In the genomic region with DNA sequence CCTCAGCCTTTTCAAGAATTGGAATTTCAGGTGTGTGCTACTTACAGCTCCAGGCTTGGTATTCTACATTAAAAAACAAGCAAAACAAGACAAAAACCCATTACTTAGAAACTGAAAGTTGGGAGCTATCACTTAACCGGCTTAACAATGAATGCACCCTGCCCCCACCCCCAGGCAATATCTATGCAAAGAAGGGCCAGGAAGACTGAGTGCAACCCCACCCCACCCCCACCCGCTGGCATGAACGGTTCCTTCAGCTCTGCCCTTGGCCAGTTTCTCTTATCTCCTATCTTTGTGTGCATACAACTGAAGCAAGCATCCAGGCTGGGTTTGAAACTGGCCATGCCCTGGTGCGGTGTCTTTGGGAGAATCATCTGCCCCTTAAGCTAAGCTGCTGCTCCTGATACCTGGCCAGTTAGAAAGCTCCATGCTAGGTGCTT, we compare ENCODE assay signal across 11 mouse cellular contexts. TPM values are rescaled to one million over a fixed set of nuclear protein-coding genes. Genes with fewer than 3 reads are reported as not detected.
A peak's percentile ranks its signal among the peaks of the same experiment; 100 is the strongest.
DNase-seq lines count a peak whose midpoint lies in the region; ATAC-seq and TF ChIP-seq lines count a peak whose summit lies in the region.
"Had no signal": no experiment of that assay in that cellular context is flagged by ENCODE, and none has a peak within 500 bp of the region (broad histone marks: within the 10 kb centered on the region; RNA-seq: fewer than 3 reads in every experiment).

No protein-coding gene starts in this region.

- 26% methylated on average over 4 of the region's 4 CpGs for WGBS in kidney, embryonic 14.5 days
- WGBS in liver, embryonic 14.5 days (ENCODE audit: insufficient replicate concordance): 3% methylated on average over 4 of the region's 4 CpGs
- 30% methylated on average over 4 of the region's 4 CpGs for WGBS in midbrain, embryonic 14.5 days

- peak; percentile 6 for DNase-seq in kidney, adult 11 months
- DNase-seq in ES-CJ7 (ENCODE audit: low read depth, low spot score): peak; percentile 95
- DNase-seq in liver, embryonic 14.5 days (ENCODE audit: low read depth in 3 of 3, low spot score in 3 of 3): peak; percentile 69 to 71 (median 70)
- no peak for DNase-seq in midbrain, embryonic 14.5 days
- DNase-seq in right cerebral cortex, postnatal 4 days: no peak
- DNase-seq in thymus, postnatal 0 days (ENCODE audit: low spot score): no peak

- no peak overlapping the region for H3K4me3 ChIP-seq in kidney, embryonic 14.5 days (ENCODE audit: low read length)
- peak overlapping the region; percentile 46 to 48 for H3K4me3 ChIP-seq in liver, embryonic 14.5 days (ENCODE audit: insufficient read depth in 1 of 2, low read depth in 2 of 2, low read length in 2 of 2)
- H3K4me3 ChIP-seq in midbrain, embryonic 14.5 days (replicated peaks; ENCODE audit: low read depth, low read length): no peak overlapping the region
- H3K4me3 ChIP-seq: forebrain, embryonic 15.5 days; hindbrain, embryonic 10.5 days; neural tube, embryonic 12.5 days had no signal

- no peaks in the 10 kb centered on the region for H3K36me3 ChIP-seq in kidney, embryonic 14.5 days (ENCODE audit: control insufficient read depth, insufficient read depth, low read length)
- no peaks in the 10 kb centered on the region for H3K36me3 ChIP-seq in liver, embryonic 14.5 days (replicated peaks; ENCODE audit: control insufficient read depth, insufficient read depth, low read depth)
- no peaks in the 10 kb centered on the region for H3K36me3 ChIP-seq in midbrain, embryonic 14.5 days (ENCODE audit: control insufficient read depth, insufficient read depth, low read length)
- H3K36me3 ChIP-seq: forebrain, embryonic 15.5 days; hindbrain, embryonic 10.5 days; neural tube, embryonic 12.5 days had no signal

- H3K9ac ChIP-seq in kidney, embryonic 14.5 days (ENCODE audit: low read depth, low read length): no peak overlapping the region
- peak overlapping the region; percentile 58 for H3K9ac ChIP-seq in liver, embryonic 14.5 days (replicated peaks)
- H3K9ac ChIP-seq in midbrain, embryonic 14.5 days (replicated peaks; ENCODE audit: low read length): no peak overlapping the region
- H3K9ac ChIP-seq: forebrain, embryonic 15.5 days; neural tube, embryonic 12.5 days had no signal

- peak; percentile 85 for TF ChIP-seq EP300 in liver, embryonic 14.5 days (IDR thresholded peaks at IDR 0.05; ENCODE audit: low read depth)

- no peaks in the 10 kb centered on the region for H3K27me3 ChIP-seq in kidney, embryonic 14.5 days (ENCODE audit: control insufficient read depth, insufficient read depth, low read length)
- no peaks in the 10 kb centered on the region for H3K27me3 ChIP-seq in liver, embryonic 14.5 days (ENCODE audit: control insufficient read depth, insufficient read depth, low read length)
- no peaks in the 10 kb centered on the region for H3K27me3 ChIP-seq in midbrain, embryonic 14.5 days (ENCODE audit: control insufficient read depth, insufficient read depth, low read length)
- H3K27me3 ChIP-seq: forebrain, embryonic 15.5 days; neural tube, embryonic 12.5 days had no signal

- no peak overlapping the region for H3K27ac ChIP-seq in kidney, embryonic 14.5 days (ENCODE audit: low read depth, low read length)
- H3K27ac ChIP-seq in liver, embryonic 14.5 days: peak overlapping the region; percentile 70
- H3K27ac ChIP-seq in midbrain, embryonic 14.5 days (replicated peaks; ENCODE audit: low read depth, low read length): no peak overlapping the region
- H3K27ac ChIP-seq: forebrain, embryonic 15.5 days; hindbrain, embryonic 10.5 days; neural tube, embryonic 12.5 days had no signal

- H3K4me2 ChIP-seq in kidney, embryonic 14.5 days (replicated peaks; ENCODE audit: low read depth, low read length): no peak overlapping the region
- peak overlapping the region; percentile 78 for H3K4me2 ChIP-seq in liver, embryonic 14.5 days (ENCODE audit: low read depth)
- no peak overlapping the region for H3K4me2 ChIP-seq in midbrain, embryonic 14.5 days (ENCODE audit: low read length)
- H3K4me2 ChIP-seq: forebrain, embryonic 15.5 days; neural tube, embryonic 12.5 days had no signal

- H3K4me1 ChIP-seq in kidney, embryonic 14.5 days (ENCODE audit: control insufficient read depth, insufficient read depth, low read length): peaks cover 4% of the 10 kb centered on the region; the same call in 1 of the 2 replicates
- peaks cover 22 to 45% of the 10 kb centered on the region in 2 experiments for H3K4me1 ChIP-seq in liver, embryonic 14.5 days (replicated peaks; ENCODE audit: control insufficient read depth in 2 of 2, insufficient read depth in 2 of 2, low read length in 1 of 2)
- H3K4me1 ChIP-seq in midbrain, embryonic 14.5 days (ENCODE audit: control insufficient read depth, insufficient read depth, low read length): no peaks in the 10 kb centered on the region
- H3K4me1 ChIP-seq: forebrain, embryonic 15.5 days; neural tube, embryonic 12.5 days had no signal

- ATAC-seq in kidney, embryonic 14.5 days (ENCODE audit: low FRiP score, low TSS enrichment): no peak
- ATAC-seq in common myeloid progenitor, adult 5-6 weeks (replicated peaks; ENCODE audit: low read depth, poor library complexity, severe bottlenecking): peak; percentile 54
- peak; percentile 90 for ATAC-seq in liver, embryonic 14.5 days (ENCODE audit: insufficient read depth)
- no peak for ATAC-seq in midbrain, embryonic 14.5 days (ENCODE audit: low FRiP score, low TSS enrichment)
- ATAC-seq: forebrain, embryonic 15.5 days had no signal

- TF ChIP-seq CTCF in liver, embryonic 14.5 days (IDR thresholded peaks at IDR 0.05; ENCODE audit: low read depth): no peak

- no peaks in the 10 kb centered on the region for H3K9me3 ChIP-seq in kidney, embryonic 14.5 days (ENCODE audit: control insufficient read depth, low read length)
- H3K9me3 ChIP-seq in liver, embryonic 14.5 days (ENCODE audit: control insufficient read depth, low read length): no peaks in the 10 kb centered on the region
- H3K9me3 ChIP-seq in midbrain, embryonic 14.5 days (ENCODE audit: control insufficient read depth, low read length): no peaks in the 10 kb centered on the region
- H3K9me3 ChIP-seq: forebrain, embryonic 15.5 days; hindbrain, embryonic 10.5 days; neural tube, embryonic 12.5 days had no signal

RNA-seq across cellular contexts. Expression of a gene that starts 11.2 kb away (rescaled TPM):
- polyA plus RNA-seq in kidney, embryonic 14.5 days (2014; fragmentation: Nextera tagmentation; extraction: Ambion mirVana): 2.7 and 4.2 TPM in 2 replicates
- 10.8 and 14.9 TPM in 2 replicates for total RNA-seq in common myeloid progenitor, adult 5-6 weeks (2017)
- 0.43 and 0.86 TPM in 2 replicates for polyA plus RNA-seq in liver, embryonic 14.5 days (2012; rRNA removed)
- 0.74 and 1.0 TPM in 2 replicates for polyA plus RNA-seq in liver, embryonic 14.5 days (2014; fragmentation: Nextera tagmentation; extraction: Ambion mirVana)
- 0.93 and 1.2 TPM in 2 replicates for polyA plus RNA-seq in midbrain, embryonic 14.5 days (2014; fragmentation: Nextera tagmentation; extraction: Ambion mirVana)
- 2.7 and 2.8 TPM in 2 replicates for polyA plus RNA-seq in thymus, postnatal 0 days (2015; fragmentation: Nextera tagmentation; extraction: Ambion mirVana)

Comparison
In these comparisons a context has a peak if more than half of its experiments do, and no peak if none do; other contexts are left out.
1. DNase-seq: peak in kidney, adult 11 months (single experiment), ES-CJ7 (single experiment) and liver, embryonic 14.5 days (3 of 3); none in midbrain, embryonic 14.5 days (single experiment), right cerebral cortex, postnatal 4 days (single experiment) and thymus, postnatal 0 days (single experiment).
2. ATAC-seq: peak in common myeloid progenitor, adult 5-6 weeks (single experiment) and liver, embryonic 14.5 days (single experiment); none in kidney, embryonic 14.5 days (single experiment) and midbrain, embryonic 14.5 days (single experiment).
3. H3K4me3 ChIP-seq: peak in liver, embryonic 14.5 days (2 of 2); none in kidney, embryonic 14.5 days (single experiment) and midbrain, embryonic 14.5 days (single experiment).